Mouse (Mus musculus) monocyte, adult 2 months (primary cell): Measurements from ENCODE around the gene Tcl1.
"Not testable (repeated sequence)": the region's sequence is repeated elsewhere in the genome, so short reads cannot be mapped to it uniquely, and the experiment has no call there.

Experiments
- DNase-seq, 2 experiments: peaks; one replicate each; pipeline ENCODE4 v3.0.0; 2022; ENCODE audit warnings: low spot score in 2 of 2, low read depth in 1 of 2

Gene Tcl1

DNA sequence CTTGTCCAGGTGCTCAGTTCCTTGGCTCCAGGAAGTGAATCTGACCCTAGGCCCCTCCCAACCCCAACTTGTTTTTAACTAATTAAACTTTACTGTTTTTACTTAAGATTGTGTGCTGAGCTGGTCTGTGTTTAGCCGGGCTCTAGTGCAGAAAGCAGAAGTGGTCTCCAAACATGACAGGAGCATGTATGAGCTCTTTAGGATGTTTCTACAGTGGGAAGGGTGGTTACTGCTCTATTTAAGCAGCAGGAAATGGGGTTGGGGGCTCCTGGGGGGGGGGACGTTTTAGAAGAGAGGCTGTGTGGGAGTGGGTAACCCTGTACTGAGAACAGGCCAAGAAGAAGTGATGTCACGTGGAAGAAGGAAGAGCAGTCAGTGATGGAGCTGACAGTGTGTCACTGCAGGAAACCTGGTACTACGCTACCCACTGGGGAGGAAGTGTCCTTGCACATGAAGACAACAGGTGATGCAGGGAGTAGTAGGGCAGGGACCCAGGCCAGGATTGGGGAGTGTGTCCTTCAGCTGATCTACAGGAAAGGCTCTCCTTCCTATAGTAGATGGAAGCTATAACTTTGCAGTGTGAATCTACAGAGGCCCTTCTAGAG, 41.5 kb downstream of the Tcl1 start:
- DNase-seq: not testable (repeated sequence)

DNA sequence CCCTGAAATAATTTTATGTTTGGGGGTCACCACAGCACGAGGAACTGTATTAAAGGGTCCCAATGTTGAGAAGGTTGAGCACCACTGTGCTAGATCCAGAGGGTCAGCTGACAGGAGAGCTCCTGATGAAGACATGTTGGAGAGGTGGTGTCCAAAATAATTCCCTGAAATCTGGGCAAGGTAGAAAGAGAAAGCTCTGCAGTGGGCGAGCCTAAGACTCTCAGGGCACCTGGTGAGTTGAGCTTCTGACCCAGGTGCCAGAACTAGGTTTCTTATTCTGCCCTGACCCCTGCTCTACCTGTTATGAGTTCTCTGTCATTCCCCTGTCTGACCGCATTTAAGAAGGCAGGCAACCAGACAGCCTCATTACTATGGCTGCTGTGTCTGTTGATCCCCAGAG, 46.5 kb downstream of the Tcl1 start, which contains the start of gene Tcl1b5:
Gene Tcl1b5 (plus strand): TSS at position 301 of the 400 bp plus-strand sequence.
- DNase-seq: not testable (repeated sequence)

DNA sequence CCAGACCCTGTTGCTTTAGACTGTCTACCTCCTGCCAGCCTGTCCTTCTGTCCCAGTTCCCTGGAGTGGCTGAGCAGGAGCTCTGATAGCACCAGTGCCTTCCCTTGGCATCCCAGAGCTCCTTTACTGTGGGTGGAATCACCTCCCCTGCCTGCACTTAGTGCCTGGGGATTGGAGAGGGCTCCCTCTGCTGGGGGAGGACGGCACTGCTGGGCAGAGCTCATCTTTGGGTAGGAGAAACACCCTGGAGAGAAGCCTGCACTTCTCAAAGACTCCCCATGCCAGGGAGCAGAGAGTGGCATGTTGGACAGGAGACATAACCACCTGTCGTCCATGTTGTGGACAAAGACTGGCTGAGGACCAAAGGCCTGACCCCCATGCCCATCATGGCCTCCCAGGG, 48.3 kb downstream of the Tcl1 start:
- DNase-seq: peak; percentile 13 to 42

DNA sequence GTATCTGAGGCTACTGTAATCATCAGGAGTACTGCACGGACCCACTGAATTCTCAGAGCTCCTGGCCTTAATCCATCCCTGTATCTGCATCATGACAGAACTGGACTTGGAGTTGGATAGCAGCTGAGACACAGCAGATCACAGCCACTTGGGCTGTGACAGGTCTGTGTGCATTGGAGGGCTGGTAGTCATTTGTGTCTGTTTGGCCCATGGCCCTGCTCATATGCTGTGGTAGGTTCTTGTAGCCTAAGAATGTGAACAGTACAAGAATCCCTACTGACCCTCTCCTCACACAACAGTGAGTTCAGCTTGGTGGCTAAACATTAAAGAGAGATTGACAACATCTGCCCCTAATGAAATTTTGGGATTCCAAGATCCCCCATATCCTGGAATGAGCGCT, 49.2 kb downstream of the Tcl1 start:
- DNase-seq: no peak
